Mouse (Mus musculus) testis, postnatal 14 days (tissue): ENCODE measurements around the gene Cox10.
A peak's percentile ranks its signal among the peaks of the same experiment; 100 is the strongest.

ENCODE experiments used
- DNase-seq: peaks from one replicate; pipeline ENCODE4 v3.0.0; 2021; ENCODE audit warnings: low spot score

Gene Cox10

GRCm38 (mm10) chr11:64045041-64045440 lies 34.2 kb downstream of the Cox10 start:
- DNase-seq, result no peak

- DNase-seq, result no peak
These were observed 35.2 kb downstream of the Cox10 start for GRCm38 (mm10) chr11:64044024-64044423.

GRCm38 (mm10) chr11:64041281-64041680 lies 38.0 kb downstream of the Cox10 start:
- DNase-seq, result no peak

- no peak for DNase-seq
These were observed 39.7 kb downstream of the Cox10 start for GRCm38 (mm10) chr11:64039600-64039999.

DNA sequence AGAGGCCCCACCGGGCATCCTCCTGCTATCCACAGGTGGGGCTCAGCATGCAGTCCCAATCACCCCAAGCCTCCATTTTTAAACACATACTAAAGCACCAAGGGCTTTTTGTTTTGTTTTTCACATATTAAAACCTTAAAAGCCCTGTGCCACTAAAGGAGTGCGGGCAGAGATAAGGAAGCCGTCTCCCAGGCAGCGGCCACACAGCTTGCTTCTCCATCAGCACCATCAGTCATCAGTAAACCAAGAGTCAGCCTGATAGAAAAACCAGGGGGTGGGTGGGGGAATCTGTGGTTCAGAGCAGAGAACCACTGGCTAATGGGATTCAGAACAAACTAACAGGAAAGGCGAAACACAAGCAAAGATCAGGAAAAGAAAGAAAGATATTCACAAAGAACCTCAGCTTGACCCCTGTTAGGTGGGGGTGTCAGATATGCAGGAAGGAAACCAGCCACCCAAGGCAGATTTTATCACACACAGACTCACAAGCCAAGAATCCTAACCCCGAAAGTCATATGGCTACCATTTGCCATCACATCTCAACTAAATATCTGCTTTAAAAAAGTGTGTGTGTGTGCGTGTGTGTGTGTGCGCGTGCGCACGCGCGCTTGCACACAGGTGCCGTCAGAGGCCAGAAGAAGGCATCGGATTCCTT lies 41.7 kb downstream of the Cox10 start:
- no peak for DNase-seq

DNA sequence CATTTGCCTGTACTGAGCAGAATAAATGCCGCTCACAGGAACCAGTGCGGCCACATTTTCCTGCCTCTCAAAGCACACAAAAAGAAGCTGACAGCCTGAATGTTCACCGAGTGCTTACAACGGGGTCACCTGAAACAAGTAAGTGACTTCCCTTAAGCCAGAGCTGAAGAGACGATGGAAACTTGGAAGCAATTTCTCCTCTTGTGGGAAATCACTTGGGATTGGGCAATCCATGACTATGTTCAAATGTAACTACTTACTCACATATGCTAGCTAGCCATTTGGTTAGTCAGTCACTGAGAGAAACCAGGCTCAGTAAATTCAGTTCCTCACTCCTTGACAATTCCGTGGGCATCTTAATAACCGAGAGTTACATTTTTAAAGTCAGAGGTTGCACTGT lies 43.0 kb downstream of the Cox10 start:
- no peak for DNase-seq

- no peak for DNase-seq
These were observed 43.6 kb downstream of the Cox10 start for GRCm38 (mm10) chr11:64035709-64036108.

GRCm38 (mm10) chr11:64034686-64035085 lies 44.6 kb downstream of the Cox10 start:
- DNase-seq, result no peak

GRCm38 (mm10) chr11:64027423-64027822 lies 51.8 kb downstream of the Cox10 start:
- no peak for DNase-seq

GRCm38 (mm10) chr11:64025843-64026242 lies 53.4 kb downstream of the Cox10 start:
- DNase-seq, result no peak

- DNase-seq, result peak; percentile 18
These were observed 54.7 kb downstream of the Cox10 start for GRCm38 (mm10) chr11:64024575-64024974.

DNA sequence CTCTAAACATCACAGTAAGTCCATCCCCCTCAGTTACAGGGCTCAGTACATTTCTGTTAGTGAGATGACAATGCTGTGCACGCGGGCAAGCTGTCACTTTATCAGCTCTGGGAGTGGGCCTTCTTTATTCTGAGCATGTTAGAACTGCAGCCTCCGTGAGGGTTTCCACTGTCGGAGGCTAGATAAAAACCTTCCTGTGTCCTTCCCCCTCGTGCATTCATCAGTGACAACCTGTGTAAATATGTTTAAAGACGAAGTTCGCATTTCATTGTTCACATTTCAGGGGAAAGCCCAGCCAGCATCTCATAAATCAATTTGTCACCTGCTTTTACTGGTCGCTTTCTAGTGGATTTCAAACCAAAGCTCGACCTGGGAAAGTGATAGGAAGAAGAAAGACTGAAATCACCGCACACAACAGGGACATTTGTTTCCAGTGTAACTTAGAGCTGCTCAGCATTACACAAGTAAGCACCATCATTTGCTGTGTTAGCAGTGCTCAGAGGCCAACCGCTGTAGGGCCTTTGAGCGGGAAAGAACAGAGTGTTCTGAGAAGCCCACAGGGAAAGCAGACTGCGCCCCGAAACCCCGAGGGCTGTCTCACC lies 55.8 kb downstream of the Cox10 start:
- DNase-seq, result no peak

GRCm38 (mm10) chr11:64022403-64023047 lies 56.7 kb downstream of the Cox10 start:
- DNase-seq, result no peak

GRCm38 (mm10) chr11:64019235-64019634 lies 60.0 kb downstream of the Cox10 start:
- no peak for DNase-seq

DNA sequence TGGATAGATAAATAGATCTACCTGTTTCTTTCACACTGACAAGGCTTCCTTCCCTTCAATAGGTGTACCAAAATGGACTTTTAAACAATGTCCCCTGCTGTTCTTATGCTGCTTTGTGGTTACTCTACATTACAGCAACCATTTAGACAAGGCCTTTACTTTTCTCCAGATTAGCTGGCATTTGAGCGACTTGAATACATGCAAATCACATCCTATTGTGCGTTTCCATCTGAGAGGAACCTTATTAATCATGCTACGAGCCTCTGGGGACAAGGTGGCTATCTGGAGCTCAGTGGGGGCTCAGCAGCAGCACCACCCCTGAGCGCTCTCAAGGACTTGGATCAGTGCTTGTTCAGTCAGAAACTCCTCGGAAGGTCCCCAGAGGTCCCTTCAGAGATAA lies 61.1 kb downstream of the Cox10 start:
- no peak for DNase-seq

- DNase-seq, result no peak
These were observed 64.0 kb downstream of the Cox10 start for GRCm38 (mm10) chr11:64015309-64015708.

DNA sequence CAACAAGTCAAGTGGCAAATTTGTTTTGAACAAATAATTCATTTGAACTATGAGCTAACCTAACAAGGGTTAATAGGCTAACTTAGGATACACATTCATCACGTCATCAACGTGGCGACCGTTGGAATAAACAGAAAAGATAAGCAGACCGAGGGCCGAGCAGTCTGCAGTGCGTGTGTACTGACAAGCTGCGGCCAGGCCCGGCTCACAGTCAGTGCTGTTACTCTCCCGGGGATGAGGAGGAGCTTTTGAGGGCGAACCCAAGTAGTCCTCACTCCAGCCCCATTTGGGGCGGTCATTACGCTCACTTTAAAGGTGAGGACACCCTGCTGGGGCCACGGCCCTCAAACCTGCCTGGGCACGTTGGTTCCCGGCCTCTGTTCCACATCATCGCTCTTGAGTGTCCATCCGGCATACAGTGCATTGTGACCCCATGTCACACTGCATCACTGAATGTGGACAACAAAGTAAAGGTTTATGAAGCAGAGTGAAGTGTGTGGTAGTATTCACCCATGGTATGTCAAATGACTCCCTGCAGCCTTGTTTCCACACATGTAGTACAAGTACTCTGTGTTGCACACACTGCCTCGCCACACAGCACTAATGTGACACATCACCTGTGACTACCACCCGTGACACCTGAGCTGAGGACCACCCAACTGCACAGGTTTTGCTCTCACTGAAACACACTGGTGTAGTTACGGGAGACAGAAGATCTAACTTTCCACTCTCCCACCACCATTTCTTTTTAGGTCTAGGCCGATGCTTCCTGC lies 68.4 kb downstream of the Cox10 start:
- DNase-seq, result no peak

- no peak for DNase-seq
These were observed 75.1 kb downstream of the Cox10 start for GRCm38 (mm10) chr11:64004152-64004551.

DNA sequence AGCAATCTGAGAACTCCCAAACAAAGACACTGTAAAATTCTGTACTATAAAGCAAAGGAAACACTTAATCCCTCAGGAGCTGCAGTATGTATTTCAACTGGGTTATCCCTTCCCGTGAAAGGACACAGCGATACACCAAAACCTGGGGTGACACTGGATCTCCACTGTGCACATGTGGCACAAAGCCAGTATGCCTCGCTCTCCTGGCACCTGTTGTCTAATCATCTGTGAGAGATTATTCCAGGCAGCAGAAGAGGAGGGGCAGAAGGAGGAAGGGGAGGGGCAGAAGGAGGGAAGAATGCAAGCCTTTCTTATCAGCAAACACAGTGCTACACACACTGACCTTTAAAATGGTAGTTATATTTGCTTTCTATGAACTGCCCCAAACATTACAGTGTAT lies 75.8 kb downstream of the Cox10 start:
- DNase-seq, result no peak

- no peak for DNase-seq
These were observed 76.6 kb downstream of the Cox10 start for GRCm38 (mm10) chr11:64002629-64003028.

DNA sequence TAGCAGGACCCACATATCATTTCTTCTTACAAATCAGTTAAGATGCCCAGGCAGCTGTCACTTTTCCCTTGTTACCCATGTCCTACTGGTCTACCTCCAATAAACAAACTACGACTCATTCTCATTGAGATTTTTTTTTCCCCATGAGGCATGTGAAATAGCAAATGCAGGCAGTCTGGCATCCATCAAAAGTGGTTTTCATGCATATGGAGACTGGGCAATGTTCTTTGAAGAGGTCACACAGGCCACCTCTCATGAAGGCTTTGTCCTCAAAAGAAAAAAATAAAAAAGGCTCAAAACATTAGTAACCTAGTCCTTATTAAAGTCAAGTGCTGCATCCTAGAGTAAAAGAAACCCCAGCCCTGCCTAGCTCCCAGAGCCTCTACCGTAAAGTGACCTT lies 78.2 kb downstream of the Cox10 start:
- DNase-seq, result no peak

DNA sequence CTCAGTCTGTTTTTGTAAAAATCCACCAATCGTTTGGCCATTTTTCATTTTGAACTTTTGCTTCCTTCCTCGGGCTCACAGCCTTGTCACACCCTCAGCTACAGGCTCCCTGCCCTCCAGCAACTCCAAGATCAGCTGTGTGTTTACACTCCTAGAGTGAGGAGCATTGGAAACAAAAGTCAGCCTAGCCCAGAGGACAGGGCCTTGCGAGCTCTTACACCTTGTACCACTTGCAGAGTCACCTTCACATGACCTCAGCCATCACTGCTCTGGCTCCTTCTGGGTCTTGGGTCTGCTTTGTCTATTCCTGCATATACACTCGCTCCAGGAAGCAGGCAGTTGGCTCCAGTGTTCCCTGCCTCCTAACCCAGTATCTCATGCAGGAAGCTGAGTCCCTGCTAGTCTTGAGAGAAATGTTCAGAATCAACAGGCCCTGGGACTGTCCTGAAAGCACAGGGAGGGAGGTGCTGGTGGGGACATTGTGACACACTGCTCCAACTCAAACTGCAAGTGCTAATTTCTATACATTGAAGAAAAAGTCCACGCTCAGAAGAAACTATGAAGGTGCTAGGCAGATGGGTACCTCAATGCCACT lies 79.0 kb downstream of the Cox10 start:
- DNase-seq, result no peak
